Mouse (Mus musculus) heart, adult 10 weeks (tissue): Measurements from ENCODE around the gene Rsrp1. TPM values are rescaled to one million over a fixed set of nuclear protein-coding genes. Genes with fewer than 3 reads are reported as not detected.

Experiments used
- polyA plus RNA-seq: library from polyadenylated mRNA; stranded (reverse); fragments of 350-450 nt; fragmentation: Illumina TruSeq; extraction: RNeasy Lipid Tissue Mini Kit (QIAGEN cat#74804); gene quantifications from one replicate; pipeline ENCODE4 v1.2.3, GENCODE M21; 2014; ENCODE audit warnings: low read depth, low replicate concordance

Rsrp1 gene
- 293 TPM for polyA plus RNA-seq

DNA sequence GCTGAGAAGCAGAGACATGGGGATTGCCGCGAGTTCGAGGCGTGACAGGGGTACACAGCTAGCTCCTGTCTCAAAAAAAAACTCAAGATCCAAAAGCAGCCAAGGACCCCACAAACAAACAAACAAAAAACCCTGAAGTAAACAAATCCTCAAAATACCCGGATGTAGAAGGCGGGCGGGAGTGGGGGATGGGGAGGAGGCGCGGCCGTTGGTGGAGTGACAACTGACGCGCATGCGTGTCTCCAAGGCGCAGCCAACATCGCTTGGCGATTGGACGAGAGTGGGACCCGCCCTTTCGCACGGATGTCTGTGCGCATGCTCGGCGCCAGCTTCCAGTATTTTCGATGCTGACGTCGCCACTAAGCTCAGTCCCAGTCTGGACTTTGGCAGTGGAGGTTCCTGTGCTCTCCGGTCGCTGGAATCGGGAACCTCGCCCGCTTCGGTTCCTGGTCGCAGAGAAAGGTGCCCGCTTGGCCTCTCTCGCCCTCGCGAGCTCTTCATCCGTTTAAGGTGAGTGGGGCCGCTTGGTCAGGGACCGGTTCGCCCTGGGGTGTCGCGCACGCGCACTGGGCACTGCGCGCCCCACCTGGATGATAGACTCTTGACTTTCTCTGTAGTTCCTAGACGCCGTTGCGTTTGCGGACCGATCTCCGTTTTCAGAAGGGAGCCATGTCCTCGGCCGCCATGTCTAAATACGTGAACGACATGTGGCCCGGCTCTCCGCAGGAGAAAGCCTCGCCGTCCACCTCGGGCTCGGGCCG is at the start of gene Rsrp1:
Gene Rsrp1 (plus strand): TSS at position 335 of the 761 bp plus-strand sequence.

DNA sequence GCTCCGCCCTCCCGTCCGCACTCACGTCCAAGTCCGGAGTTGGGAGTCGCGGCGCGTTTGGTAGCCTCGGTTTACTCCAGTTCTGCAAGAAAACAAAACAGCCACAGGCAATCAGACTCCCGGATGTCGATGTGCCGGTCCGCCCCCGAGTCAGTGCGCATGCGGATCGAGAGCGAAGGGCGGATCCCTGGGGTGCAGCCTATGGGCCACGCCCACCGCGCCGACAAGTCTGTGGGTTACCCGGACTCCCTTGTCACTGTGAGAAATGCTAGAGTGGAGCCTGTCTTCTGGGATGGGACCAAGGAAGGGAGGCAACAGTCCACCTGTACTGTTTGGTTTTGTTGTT is 8.6 kb upstream of the Rsrp1 start, which contains the start of gene Tmem50a:
Gene Tmem50a (minus strand): TSS at position 161 of the 346 bp plus-strand sequence.

DNA sequence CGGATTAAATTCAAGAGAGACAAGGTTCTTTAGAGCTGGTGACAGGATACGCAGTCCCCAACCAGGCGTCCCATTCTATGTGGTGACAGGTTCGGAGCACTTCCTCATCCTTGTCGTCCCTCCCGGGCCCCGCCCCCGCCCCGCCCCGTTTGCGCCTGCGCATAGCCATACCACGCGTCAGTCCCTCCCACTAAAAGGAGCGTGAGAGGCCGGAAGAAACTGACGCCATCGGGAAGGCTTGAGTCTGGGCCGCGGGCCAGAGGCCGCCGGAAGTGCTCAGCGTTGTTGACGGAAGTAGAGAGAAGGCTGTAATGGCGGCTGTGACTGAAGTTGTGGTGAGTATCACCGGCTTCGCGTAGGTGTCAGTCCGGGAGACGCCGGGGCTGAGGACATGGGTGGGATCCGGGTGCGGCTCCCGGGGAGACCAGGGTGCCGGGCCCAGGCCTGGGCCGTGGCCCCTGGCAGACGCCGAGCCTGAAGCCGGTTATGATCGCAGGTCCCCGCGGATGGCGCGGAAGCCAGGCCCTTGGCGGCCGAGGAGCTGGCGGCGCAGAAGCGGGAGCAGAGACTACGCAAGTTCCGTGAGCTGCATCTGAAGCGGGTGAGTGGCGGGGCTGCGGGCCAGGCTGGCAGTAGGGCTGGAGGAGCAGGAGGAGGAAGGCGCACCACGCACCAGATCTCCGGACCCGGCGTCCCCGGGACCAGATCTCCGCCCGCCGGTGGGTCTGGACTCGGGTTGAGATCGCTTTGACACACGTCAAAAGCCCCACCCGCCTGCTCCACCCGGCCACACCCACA is 7.5 kb downstream of the Rsrp1 start, which contains the start of gene Syf2:
Gene Syf2 (plus strand): TSS at position 215 of the 798 bp plus-strand sequence.

Other genes starting within 250 kb of the Rsrp1 start
- 22.8 TPM for gene Man1c1, start 219.3 kb upstream of the Rsrp1 start, polyA plus RNA-seq
- 13.3 TPM for gene Ldlrap1, start 155.6 kb upstream of the Rsrp1 start, polyA plus RNA-seq
- 20.7 TPM for gene Maco1, start 70.2 kb upstream of the Rsrp1 start, polyA plus RNA-seq
- 6.4 TPM for gene Rhd, start 59.1 kb upstream of the Rsrp1 start, polyA plus RNA-seq
- 69.9 TPM for gene Tmem50a, start 8.6 kb upstream of the Rsrp1 start, polyA plus RNA-seq
- gene Syf2, start 7.3 kb downstream of the Rsrp1 start, polyA plus RNA-seq = 81.6 TPM
- gene Runx3, start 197.1 kb downstream of the Rsrp1 start, polyA plus RNA-seq = 0.13 TPM